Mouse (Mus musculus) lung, embryonic 14.5 days (tissue): ENCODE results near the gene Nkx2-3. TPM values are rescaled to one million over a fixed set of nuclear protein-coding genes. Genes with fewer than 3 reads are reported as not detected.

ENCODE experiments used
- ATAC-seq: fragments of 200-750 bp; cut with Nextera tagmentation; 2 replicates; pipeline ENCODE4 v1.8.0; 2017; ENCODE audit warnings: mild to moderate bottlenecking, moderate TSS enrichment, moderate library complexity; ENCODE audit not compliant: insufficient read depth
- DNase-seq: peaks from one replicate; pipeline ENCODE4 v3.0.0-alpha.2; 2015
- H3K27ac ChIP-seq: fragments of 300-500 bp; sonication (generic); 2 replicates; pipeline ENCODE4 v1.5.1; 2014; ENCODE audit warnings: low read depth, mild to moderate bottlenecking, moderate library complexity
- H3K27me3 ChIP-seq: fragments of 300-500 bp; sonication (generic); 2 replicates; pipeline ENCODE4 v1.6.1; 2014; ENCODE audit warnings: low read length, control low read depth; ENCODE audit not compliant: insufficient read depth
- H3K36me3 ChIP-seq: fragments of 300-500 bp; sonication (generic); 2 replicates; pipeline ENCODE4 v1.6.1; 2014; ENCODE audit warnings: control low read depth; ENCODE audit not compliant: insufficient read depth
- H3K4me1 ChIP-seq: fragments of 300-500 bp; sonication (generic); 2 replicates; pipeline ENCODE4 v1.6.1; 2014; ENCODE audit warnings: antibody characterized with exemption, control low read depth; ENCODE audit not compliant: insufficient read depth
- H3K4me2 ChIP-seq: fragments of 300-500 bp; sonication (generic); 2 replicates; pipeline ENCODE4 v1.6.1; 2014; ENCODE audit warnings: mild to moderate bottlenecking
- H3K4me3 ChIP-seq: fragments of 300-500 bp; sonication (generic); 2 replicates; pipeline ENCODE4 v1.5.1; 2014; ENCODE audit warnings: low read depth, low read length
- H3K9ac ChIP-seq: fragments of 300-500 bp; sonication (generic); 2 replicates; pipeline ENCODE4 v1.6.1; 2014
- H3K9me3 ChIP-seq: fragments of 300-500 bp; sonication (generic); 2 replicates; pipeline ENCODE4 v1.6.1; 2016; ENCODE audit warnings: low read depth, low read length, control low read depth
- CTCF ChIP-seq: IDR thresholded peaks from 2 replicates; pipeline ENCODE4 v1.5.1; 2016; ENCODE audit warnings: antibody characterized with exemption, low read depth
- WGBS: fragments of 180-500 bp; shearing (Covaris S2); extraction: QIAGEN DNeasy Blood & Tissue Kit; methylation state at CpG from one replicate; pipeline ENCODE4 v1.1.7; 2014; 5-methylcytosine and 5-hydroxymethylcytosine counted together
- polyA plus RNA-seq: library from polyadenylated mRNA; unstranded; fragments of >200 nt; fragmentation: Nextera tagmentation; extraction: Ambion mirVana; gene quantifications from 2 replicates; pipeline ENCODE4 v1.2.1, GENCODE M21; 2014

Nkx2-3 gene
- polyA plus RNA-seq, 1 experiment from 2014 or later: not detected

DNA sequence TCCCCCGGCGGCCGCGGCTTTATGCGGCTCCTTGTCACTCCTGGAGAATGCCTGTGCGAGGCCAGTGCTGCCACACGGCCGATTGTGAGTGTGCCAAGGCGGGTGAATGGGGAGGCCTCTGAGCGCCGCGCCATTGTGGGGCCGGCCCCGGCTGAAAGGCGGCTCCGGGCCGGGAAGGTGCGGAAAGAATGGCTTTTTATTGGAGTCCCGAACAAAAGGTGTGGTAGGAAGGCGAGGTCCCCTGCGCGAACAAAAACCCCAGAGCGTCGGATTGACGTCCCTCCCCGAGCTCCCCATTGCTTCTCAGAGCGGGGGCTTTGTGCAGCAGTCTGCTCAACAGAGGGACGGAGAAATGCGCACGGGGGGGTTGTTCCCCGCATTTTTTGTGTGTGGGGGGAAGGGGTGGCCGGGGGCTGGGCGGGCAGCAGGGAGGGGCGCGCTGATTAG, 4.3 kb downstream of the Nkx2-3 start:
- H3K9me3 ChIP-seq: no peaks in the 10 kb centered on the region
- no peaks in the 10 kb centered on the region for H3K36me3 ChIP-seq
- peak; percentile 47 for DNase-seq
- H3K4me3 ChIP-seq: peak overlapping the region; percentile 26
- no peaks in the 10 kb centered on the region for H3K4me1 ChIP-seq
- ATAC-seq: no peak
- WGBS: under 1% methylated on average over 34 of the region's 35 CpGs
- TF ChIP-seq CTCF: no peak
- H3K27me3 ChIP-seq: peaks cover 100% of the 10 kb centered on the region
- H3K4me2 ChIP-seq: peak overlapping the region; percentile 49
- H3K9ac ChIP-seq: no peak overlapping the region
- H3K27ac ChIP-seq: no peak overlapping the region

DNA sequence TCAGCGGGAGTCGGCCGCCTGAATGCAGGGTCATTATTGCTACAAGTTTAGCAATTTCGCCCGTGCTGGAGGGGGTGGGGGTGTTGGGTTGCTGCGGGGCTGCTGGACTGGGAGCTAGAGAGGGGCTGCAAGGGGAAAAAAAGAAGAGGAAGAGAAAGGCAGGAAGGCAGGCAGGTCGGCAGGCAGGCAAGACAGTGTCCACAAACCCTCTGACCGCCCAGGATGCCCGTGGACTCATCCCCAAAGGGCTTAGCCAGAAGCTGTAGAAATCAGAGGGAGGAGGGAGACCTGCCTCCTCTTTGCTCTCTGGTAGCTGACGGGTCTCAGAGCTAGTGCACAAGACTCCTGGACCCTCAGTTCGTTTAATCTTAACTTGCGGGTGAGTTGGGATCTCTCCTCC, 4.8 kb downstream of the Nkx2-3 start:
- H3K36me3 ChIP-seq: no peaks in the 10 kb centered on the region
- WGBS: 1% methylated on average over 12 of the region's 12 CpGs
- no peak for TF ChIP-seq CTCF
- ATAC-seq (no peak), DNase-seq (no peak)
- peak overlapping the region; percentile 49 for H3K4me2 ChIP-seq
- H3K4me3 ChIP-seq: peak overlapping the region; percentile 26; the same call in 1 of the 2 replicates
- H3K4me1 ChIP-seq: no peaks in the 10 kb centered on the region
- H3K9me3 ChIP-seq: no peaks in the 10 kb centered on the region
- no peak overlapping the region for H3K9ac ChIP-seq
- no peak overlapping the region for H3K27ac ChIP-seq
- peaks cover 100% of the 10 kb centered on the region for H3K27me3 ChIP-seq

DNA sequence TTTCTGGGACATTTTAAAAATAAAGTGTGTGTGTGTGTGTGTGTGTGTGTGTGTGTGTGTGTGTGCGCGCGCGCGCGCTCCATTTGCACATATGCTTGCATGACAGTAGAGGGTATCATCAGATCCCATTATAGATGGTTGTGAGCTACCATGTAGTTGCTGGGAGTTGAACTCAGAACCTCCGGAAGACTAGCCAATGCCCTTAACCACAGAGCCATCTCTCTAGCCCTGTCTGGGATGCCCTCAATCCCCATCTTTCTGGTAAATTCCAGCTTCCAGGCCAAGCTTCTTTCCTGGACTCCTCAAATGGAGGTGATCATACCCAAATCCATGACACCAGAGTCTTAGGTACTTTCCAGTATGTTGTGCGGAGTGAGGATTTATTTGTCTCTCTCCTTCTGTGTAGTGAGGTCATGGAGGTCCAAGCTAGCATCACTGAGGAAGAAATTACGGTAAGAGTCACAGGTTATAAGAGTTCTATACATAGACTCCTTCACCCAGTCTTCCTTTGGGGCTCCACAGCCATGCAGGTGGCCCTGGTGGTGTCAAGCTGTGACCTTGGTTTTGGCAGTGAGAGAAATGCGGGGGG, 5.7 kb downstream of the Nkx2-3 start:
- Histone ChIP-seq H3K4me2 (no peak overlapping the region), H3K9ac (no peak overlapping the region), H3K36me3 (no peaks in the 10 kb centered on the region), H3K9me3 (no peaks in the 10 kb centered on the region), H3K27me3 (peaks cover 96% of the 10 kb centered on the region), H3K27ac (no peak overlapping the region), H3K4me1 (no peaks in the 10 kb centered on the region), H3K4me3 (no peak overlapping the region)
- TF ChIP-seq CTCF: no peak
- DNase-seq (no peak), ATAC-seq (no peak)
- 31% methylated on average over 10 of the region's 10 CpGs for WGBS

DNA sequence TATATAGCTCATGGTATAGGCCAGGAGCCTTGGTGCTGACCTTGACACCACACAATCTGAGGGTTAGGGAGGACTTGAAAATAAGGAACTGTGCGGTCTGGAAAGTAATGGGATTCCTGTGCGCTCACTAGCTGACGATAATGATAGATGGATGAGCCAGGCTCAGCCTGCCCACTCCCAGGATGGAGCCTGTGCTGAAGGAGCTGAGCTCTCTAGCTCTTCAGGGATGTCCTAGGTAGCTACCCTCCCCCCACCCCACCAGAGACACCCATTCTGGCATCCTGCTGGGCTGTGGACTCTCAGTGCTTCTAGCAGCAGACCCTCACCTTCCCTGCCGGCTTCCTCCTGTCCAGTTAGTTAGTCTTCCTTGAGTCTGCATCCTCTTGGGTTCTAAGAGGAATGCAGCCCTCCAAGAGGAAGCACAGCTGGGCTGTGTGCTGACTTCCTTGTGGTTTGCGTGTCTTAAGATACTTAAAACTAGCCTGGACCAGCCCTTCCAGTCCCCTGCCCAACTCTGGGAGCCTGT, 6.4 kb downstream of the Nkx2-3 start:
- DNase-seq (no peak), ATAC-seq (no peak)
- H3K27ac ChIP-seq: no peak overlapping the region
- H3K9me3 ChIP-seq: no peaks in the 10 kb centered on the region
- H3K36me3 ChIP-seq: no peaks in the 10 kb centered on the region
- H3K4me3 ChIP-seq: no peak overlapping the region
- no peak overlapping the region for H3K9ac ChIP-seq
- no peaks in the 10 kb centered on the region for H3K4me1 ChIP-seq
- under 1% methylated on average over 5 of the region's 5 CpGs for WGBS
- no peak for TF ChIP-seq CTCF
- H3K4me2 ChIP-seq: no peak overlapping the region
- H3K27me3 ChIP-seq: peaks cover 96% of the 10 kb centered on the region

GRCm38 (mm10) chr19:43619916-43620479, 7.9 kb downstream of the Nkx2-3 start:
- DNase-seq: no peak
- no peak for ATAC-seq
- no peak overlapping the region for H3K9ac ChIP-seq
- no peak overlapping the region for H3K4me2 ChIP-seq
- H3K4me1 ChIP-seq: no peaks in the 10 kb centered on the region
- H3K9me3 ChIP-seq: no peaks in the 10 kb centered on the region
- no peaks in the 10 kb centered on the region for H3K36me3 ChIP-seq
- H3K27me3 ChIP-seq: peaks cover 91% of the 10 kb centered on the region
- WGBS: 6% methylated on average over 18 of the region's 18 CpGs
- TF ChIP-seq CTCF: no peak
- H3K27ac ChIP-seq: no peak overlapping the region
- no peak overlapping the region for H3K4me3 ChIP-seq

GRCm38 (mm10) chr19:43623913-43624312, 11.8 kb downstream of the Nkx2-3 start:
- peak; percentile 84 for TF ChIP-seq CTCF
- no peak overlapping the region for H3K4me2 ChIP-seq
- ATAC-seq (no peak), DNase-seq (peak; percentile 69)
- no peaks in the 10 kb centered on the region for H3K4me1 ChIP-seq
- no peak overlapping the region for H3K27ac ChIP-seq
- no peak overlapping the region for H3K9ac ChIP-seq
- H3K9me3 ChIP-seq: no peaks in the 10 kb centered on the region
- WGBS: 38% methylated on average over 4 of the region's 4 CpGs
- H3K27me3 ChIP-seq: peaks cover 52% of the 10 kb centered on the region
- no peak overlapping the region for H3K4me3 ChIP-seq
- no peaks in the 10 kb centered on the region for H3K36me3 ChIP-seq

- H3K27me3 ChIP-seq: peaks cover 30% of the 10 kb centered on the region
- H3K4me2 ChIP-seq: no peak overlapping the region
- no peak overlapping the region for H3K4me3 ChIP-seq
- TF ChIP-seq CTCF: no peak
- no peaks in the 10 kb centered on the region for H3K4me1 ChIP-seq
- H3K9me3 ChIP-seq: no peaks in the 10 kb centered on the region
- no peaks in the 10 kb centered on the region for H3K36me3 ChIP-seq
- no peak for ATAC-seq
- DNase-seq: no peak
- WGBS: 26% methylated on average over 3 of the region's 3 CpGs
- H3K9ac ChIP-seq: no peak overlapping the region
- H3K27ac ChIP-seq: no peak overlapping the region
Observed at GRCm38 (mm10) chr19:43626160-43626559, 14.0 kb downstream of the Nkx2-3 start.
